In genomic region chr11:8450540-8450939, GRCm38 (mm10) we compare ENCODE assay signal across 20 mouse cellular contexts.
DNase-seq lines count a peak whose midpoint lies in the region; ATAC-seq and TF ChIP-seq lines count a peak whose summit lies in the region.
"Had no signal": no experiment of that assay in that cellular context is flagged by ENCODE, and none has a peak within 500 bp of the region (broad histone marks: within the 10 kb centered on the region; RNA-seq: fewer than 3 reads in every experiment).

No protein-coding gene starts in this region.

- H3K4me3 ChIP-seq in kidney, adult 2 months (ENCODE audit: insufficient read depth, low read depth, low read length) = no peak overlapping the region
- H3K4me3 ChIP-seq in liver, postnatal 0 days (ENCODE audit: low read depth, low read length) = no peak overlapping the region
- H3K4me3 ChIP-seq in liver, embryonic 12.5 days = no peak overlapping the region
- H3K4me3 ChIP-seq: embryonic facial prominence, embryonic 12.5 days; forebrain, embryonic 12.5 days; heart, embryonic 15.5 days; hindbrain, embryonic 10.5 days had no signal

- ATAC-seq in liver, postnatal 0 days = no peak
- ATAC-seq in liver, embryonic 12.5 days = no peak
- ATAC-seq: forebrain, embryonic 16.5 days; Patski had no signal

- no peaks in the 10 kb centered on the region for H3K4me1 ChIP-seq in kidney, adult 2 months (ENCODE audit: control insufficient read depth, insufficient read depth, low read length)
- no peaks in the 10 kb centered on the region; the same call in 1 of the 2 replicates for H3K4me1 ChIP-seq in liver, postnatal 0 days (ENCODE audit: insufficient read depth)
- H3K4me1 ChIP-seq in liver, embryonic 12.5 days = no peaks in the 10 kb centered on the region
- H3K4me1 ChIP-seq: embryonic facial prominence, embryonic 12.5 days had no signal

- H3K27me3 ChIP-seq in kidney, adult 2 months (replicated peaks; ENCODE audit: control insufficient read depth, insufficient read depth, low read length) = no peaks in the 10 kb centered on the region
- H3K27me3 ChIP-seq in liver, postnatal 0 days (ENCODE audit: insufficient read depth, low read length) = no peaks in the 10 kb centered on the region
- H3K27me3 ChIP-seq in liver, embryonic 12.5 days (replicated peaks) = no peaks in the 10 kb centered on the region
- H3K27me3 ChIP-seq: embryonic facial prominence, embryonic 12.5 days; forebrain, embryonic 12.5 days; heart, embryonic 15.5 days; Patski had no signal

- no peaks in the 10 kb centered on the region for H3K9me3 ChIP-seq in liver, postnatal 0 days (ENCODE audit: low read length)
- no peaks in the 10 kb centered on the region for H3K9me3 ChIP-seq in liver, embryonic 12.5 days (replicated peaks)
- H3K9me3 ChIP-seq: embryonic facial prominence, embryonic 12.5 days; forebrain, embryonic 12.5 days; heart, embryonic 15.5 days; hindbrain, embryonic 10.5 days had no signal

- peaks cover 3% of the 10 kb centered on the region for H3K36me3 ChIP-seq in kidney, adult 2 months (ENCODE audit: control insufficient read depth, insufficient read depth, low read length)
- H3K36me3 ChIP-seq in liver, postnatal 0 days (replicated peaks; ENCODE audit: insufficient read depth, low read length) = peaks cover 44% of the 10 kb centered on the region
- peaks cover 40% of the 10 kb centered on the region for H3K36me3 ChIP-seq in liver, embryonic 12.5 days

- no peak overlapping the region for H3K4me2 ChIP-seq in liver, postnatal 0 days (ENCODE audit: low read depth, low read length)
- no peak overlapping the region for H3K4me2 ChIP-seq in liver, embryonic 12.5 days
- H3K4me2 ChIP-seq: embryonic facial prominence, embryonic 12.5 days; forebrain, embryonic 12.5 days; heart, embryonic 11.5 days; heart, embryonic 15.5 days; hindbrain, embryonic 14.5 days had no signal

- TF ChIP-seq CTCF in kidney, adult 2 months (conservative IDR thresholded peaks at IDR 0.05; ENCODE audit: insufficient read depth, insufficient read length, low read depth, low read length) = no peak
- no peak for TF ChIP-seq CTCF in liver, postnatal 0 days (IDR thresholded peaks at IDR 0.05; ENCODE audit: low read depth)

- no peak overlapping the region for H3K27ac ChIP-seq in kidney, adult 2 months (ENCODE audit: insufficient read depth, low read depth, low read length)
- peak overlapping the region; percentile 11; the same call in 1 of the 2 replicates for H3K27ac ChIP-seq in liver, postnatal 0 days (ENCODE audit: low read depth)
- H3K27ac ChIP-seq in liver, embryonic 12.5 days = no peak overlapping the region
- H3K27ac ChIP-seq: embryonic facial prominence, embryonic 12.5 days; forebrain, embryonic 12.5 days; heart, embryonic 15.5 days; hindbrain, embryonic 10.5 days; hindbrain, embryonic 14.5 days had no signal

- TF ChIP-seq POLR2A in kidney, adult 2 months (IDR thresholded peaks at IDR 0.05; ENCODE audit: low read depth, low read length) = no peak

- peak; percentile 18 for DNase-seq in adrenal gland, adult 2 months
- no peak for DNase-seq in adrenal gland, postnatal 25 days
- DNase-seq in kidney, adult 2 months = peak; percentile 52
- DNase-seq in kidney, adult 11 months = no peak
- DNase-seq in liver, postnatal 0 days = no peak
- no peak for DNase-seq in urinary bladder, postnatal 36 days (ENCODE audit: low spot score in 2 of 2)
- DNase-seq: adrenal gland, postnatal 10 days; cerebellum, adult 11-12 months; cerebellum, adult 9-10 months; cerebellum, postnatal 25 days; gastrocnemius, postnatal 14 days had no signal

- whole genome bisulfite sequencing in kidney, adult 2 months = 52% methylated on average over 4 of the region's 4 CpGs
- WGBS in liver, postnatal 0 days (ENCODE audit: insufficient replicate concordance) = 69% methylated on average over 4 of the region's 4 CpGs
- WGBS in liver, embryonic 12.5 days (ENCODE audit: insufficient replicate concordance) = 58% methylated on average over 4 of the region's 4 CpGs

- H3K9ac ChIP-seq in liver, postnatal 0 days (replicated peaks) = no peak overlapping the region
- H3K9ac ChIP-seq in liver, embryonic 12.5 days = no peak overlapping the region
- H3K9ac ChIP-seq: embryonic facial prominence, embryonic 12.5 days; forebrain, embryonic 12.5 days; heart, embryonic 15.5 days; hindbrain, embryonic 14.5 days had no signal

- no peak for TF ChIP-seq EP300 in liver, postnatal 0 days (IDR thresholded peaks at IDR 0.05; ENCODE audit: low read depth)

Comparison
In these comparisons a context has a peak if more than half of its experiments do, and no peak if none do; other contexts are left out.
1. DNase-seq: peak in adrenal gland, adult 2 months (single experiment) and kidney, adult 2 months (single experiment); none in adrenal gland, postnatal 25 days (single experiment), kidney, adult 11 months (single experiment), liver, postnatal 0 days (single experiment) and urinary bladder, postnatal 36 days (0 of 2).